Mouse (Mus musculus): ENCODE measurements at regions not wholly inside any gene's neighbourhood (a gene's known extent, or its start where the extent isn't known, plus 50 kb on each side); places are given as distances from the start of the nearest gene placed in this dataset.

GRCm38 (mm10) chr1:137669849-137670248, 505.7 kb downstream of the Ptprc start:
- H3K27me3 ChIP-seq (replicated peaks) = no peaks in the 10 kb centered on the region
- no peak overlapping the region for H3K4me3 ChIP-seq (replicated peaks)
- H3K4me1 ChIP-seq = no peaks in the 10 kb centered on the region
- no peaks in the 10 kb centered on the region; the same call in 1 of the 2 replicates for H3K9me3 ChIP-seq
- TF ChIP-seq FLI1 (IDR thresholded peaks at IDR 0.05; ENCODE audit: low read length) = no peak
- TF ChIP-seq GATA1 (IDR thresholded peaks at IDR 0.05; ENCODE audit: borderline replicate concordance, low read length) = no peak
- H3K36me3 ChIP-seq (replicated peaks; ENCODE audit: low read length) = no peaks in the 10 kb centered on the region

- TF ChIP-seq GATA1 (IDR thresholded peaks at IDR 0.05; ENCODE audit: borderline replicate concordance, low read length) = no peak
- no peak for TF ChIP-seq FLI1 (IDR thresholded peaks at IDR 0.05; ENCODE audit: low read length)
- Histone ChIP-seq H3K27me3 (replicated peaks) (no peaks in the 10 kb centered on the region), H3K9me3 (no peaks in the 10 kb centered on the region), H3K36me3 (replicated peaks; ENCODE audit: low read length) (no peaks in the 10 kb centered on the region), H3K4me3 (replicated peaks) (no peak overlapping the region), H3K4me1 (no peaks in the 10 kb centered on the region)
Measured at GRCm38 (mm10) chr1:137658141-137658540, 517.4 kb downstream of the Ptprc start.

GRCm38 (mm10) chr1:137656900-137657458, 518.5 kb downstream of the Ptprc start:
- no peak for TF ChIP-seq FLI1 (IDR thresholded peaks at IDR 0.05; ENCODE audit: low read length)
- no peak for TF ChIP-seq GATA1 (IDR thresholded peaks at IDR 0.05; ENCODE audit: borderline replicate concordance, low read length)
- no peaks in the 10 kb centered on the region for H3K36me3 ChIP-seq (replicated peaks; ENCODE audit: low read length)
- no peaks in the 10 kb centered on the region for H3K27me3 ChIP-seq (replicated peaks)
- no peaks in the 10 kb centered on the region for H3K4me1 ChIP-seq
- no peak overlapping the region for H3K4me3 ChIP-seq (replicated peaks)
- H3K9me3 ChIP-seq = no peaks in the 10 kb centered on the region

GRCm38 (mm10) chr1:137654171-137654570, 521.3 kb downstream of the Ptprc start:
- no peaks in the 10 kb centered on the region for H3K4me1 ChIP-seq
- H3K9me3 ChIP-seq = no peaks in the 10 kb centered on the region
- TF ChIP-seq FLI1 (IDR thresholded peaks at IDR 0.05; ENCODE audit: low read length) (no peak), GATA1 (IDR thresholded peaks at IDR 0.05; ENCODE audit: borderline replicate concordance, low read length) (no peak)
- no peak overlapping the region for H3K4me3 ChIP-seq (replicated peaks)
- no peaks in the 10 kb centered on the region for H3K27me3 ChIP-seq (replicated peaks)
- no peaks in the 10 kb centered on the region for H3K36me3 ChIP-seq (replicated peaks; ENCODE audit: low read length)

GRCm38 (mm10) chr1:137653495-137653894, 522.0 kb downstream of the Ptprc start:
- Histone ChIP-seq H3K27me3 (replicated peaks) (no peaks in the 10 kb centered on the region), H3K4me3 (replicated peaks) (no peak overlapping the region), H3K36me3 (replicated peaks; ENCODE audit: low read length) (no peaks in the 10 kb centered on the region), H3K9me3 (no peaks in the 10 kb centered on the region), H3K4me1 (no peaks in the 10 kb centered on the region)
- TF ChIP-seq FLI1 (IDR thresholded peaks at IDR 0.05; ENCODE audit: low read length) (no peak), GATA1 (IDR thresholded peaks at IDR 0.05; ENCODE audit: borderline replicate concordance, low read length) (no peak)

- Histone ChIP-seq H3K9me3 (no peaks in the 10 kb centered on the region), H3K36me3 (replicated peaks; ENCODE audit: low read length) (no peaks in the 10 kb centered on the region), H3K4me1 (no peaks in the 10 kb centered on the region), H3K27me3 (replicated peaks) (no peaks in the 10 kb centered on the region), H3K4me3 (replicated peaks) (no peak overlapping the region)
- TF ChIP-seq GATA1 (IDR thresholded peaks at IDR 0.05; ENCODE audit: borderline replicate concordance, low read length) (no peak), FLI1 (IDR thresholded peaks at IDR 0.05; ENCODE audit: low read length) (no peak)
Measured at GRCm38 (mm10) chr1:137650629-137651028, 524.9 kb downstream of the Ptprc start.

GRCm38 (mm10) chr1:137650082-137650481, 525.4 kb downstream of the Ptprc start:
- no peaks in the 10 kb centered on the region for H3K27me3 ChIP-seq (replicated peaks)
- TF ChIP-seq GATA1 (IDR thresholded peaks at IDR 0.05; ENCODE audit: borderline replicate concordance, low read length) = no peak
- no peak for TF ChIP-seq FLI1 (IDR thresholded peaks at IDR 0.05; ENCODE audit: low read length)
- H3K4me3 ChIP-seq (replicated peaks) = no peak overlapping the region
- no peaks in the 10 kb centered on the region for H3K36me3 ChIP-seq (replicated peaks; ENCODE audit: low read length)
- no peaks in the 10 kb centered on the region for H3K9me3 ChIP-seq
- no peaks in the 10 kb centered on the region for H3K4me1 ChIP-seq

GRCm38 (mm10) chr1:137648832-137649231, 526.7 kb downstream of the Ptprc start:
- no peaks in the 10 kb centered on the region for H3K36me3 ChIP-seq (replicated peaks; ENCODE audit: low read length)
- H3K27me3 ChIP-seq (replicated peaks) = no peaks in the 10 kb centered on the region
- no peaks in the 10 kb centered on the region for H3K9me3 ChIP-seq
- no peak overlapping the region for H3K4me3 ChIP-seq (replicated peaks)
- H3K4me1 ChIP-seq = no peaks in the 10 kb centered on the region
- TF ChIP-seq GATA1 (IDR thresholded peaks at IDR 0.05; ENCODE audit: borderline replicate concordance, low read length) (no peak), FLI1 (IDR thresholded peaks at IDR 0.05; ENCODE audit: low read length) (no peak)

- no peak for TF ChIP-seq FLI1 (IDR thresholded peaks at IDR 0.05; ENCODE audit: low read length)
- TF ChIP-seq GATA1 (IDR thresholded peaks at IDR 0.05; ENCODE audit: borderline replicate concordance, low read length) = no peak
- no peaks in the 10 kb centered on the region for H3K36me3 ChIP-seq (replicated peaks; ENCODE audit: low read length)
- H3K4me1 ChIP-seq = no peaks in the 10 kb centered on the region
- no peaks in the 10 kb centered on the region for H3K27me3 ChIP-seq (replicated peaks)
- H3K9me3 ChIP-seq = no peaks in the 10 kb centered on the region
- no peak overlapping the region for H3K4me3 ChIP-seq (replicated peaks)
Measured at GRCm38 (mm10) chr1:137644601-137645040, 530.9 kb downstream of the Ptprc start.

- no peaks in the 10 kb centered on the region for H3K27me3 ChIP-seq (replicated peaks)
- TF ChIP-seq FLI1 (IDR thresholded peaks at IDR 0.05; ENCODE audit: low read length) (no peak), GATA1 (IDR thresholded peaks at IDR 0.05; ENCODE audit: borderline replicate concordance, low read length) (no peak)
- H3K4me1 ChIP-seq = no peaks in the 10 kb centered on the region
- H3K4me3 ChIP-seq (replicated peaks) = no peak overlapping the region
- H3K9me3 ChIP-seq = no peaks in the 10 kb centered on the region
- no peaks in the 10 kb centered on the region for H3K36me3 ChIP-seq (replicated peaks; ENCODE audit: low read length)
Measured at GRCm38 (mm10) chr1:137643508-137643907, 532.0 kb downstream of the Ptprc start.

GRCm38 (mm10) chr1:137640848-137641247, 534.7 kb downstream of the Ptprc start:
- Histone ChIP-seq H3K36me3 (replicated peaks; ENCODE audit: low read length) (no peaks in the 10 kb centered on the region), H3K27me3 (replicated peaks) (no peaks in the 10 kb centered on the region), H3K4me1 (no peaks in the 10 kb centered on the region), H3K9me3 (no peaks in the 10 kb centered on the region), H3K4me3 (replicated peaks) (no peak overlapping the region)
- no peak for TF ChIP-seq GATA1 (IDR thresholded peaks at IDR 0.05; ENCODE audit: borderline replicate concordance, low read length)
- TF ChIP-seq FLI1 (IDR thresholded peaks at IDR 0.05; ENCODE audit: low read length) = no peak
